ENCODE assay signal across 14 mouse cellular contexts in the genomic region with DNA sequence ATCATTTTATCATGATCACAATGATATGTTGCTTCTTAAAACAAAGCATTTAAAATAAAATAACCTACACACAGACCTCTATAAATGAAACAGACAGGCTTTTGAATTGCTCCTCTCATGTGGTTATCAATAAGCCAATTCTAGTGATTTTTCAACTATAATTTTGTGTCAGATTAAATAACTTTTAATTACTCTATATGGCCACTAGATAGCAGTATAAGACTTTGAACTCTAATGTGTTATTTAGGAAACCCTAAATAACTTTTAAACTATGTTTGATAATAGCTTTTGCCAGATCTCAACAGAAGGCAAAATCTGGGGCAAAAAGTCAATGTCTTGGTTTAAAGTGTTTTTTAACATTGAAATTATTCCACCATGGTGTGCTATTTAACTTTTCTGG.
DNase-seq lines count a peak whose midpoint lies in the region; ATAC-seq and TF ChIP-seq lines count a peak whose summit lies in the region.
"Had no signal": no experiment of that assay in that cellular context is flagged by ENCODE, and none has a peak within 500 bp of the region (broad histone marks: within the 10 kb centered on the region; RNA-seq: fewer than 3 reads in every experiment).

No protein-coding gene starts in this region.

- no peaks in the 10 kb centered on the region for H3K36me3 ChIP-seq in kidney, postnatal 0 days (ENCODE audit: insufficient read depth, low read length)
- H3K36me3 ChIP-seq in heart, embryonic 12.5 days = no peaks in the 10 kb centered on the region
- H3K36me3 ChIP-seq: hindbrain, embryonic 12.5 days; limb, embryonic 12.5 days; midbrain, embryonic 12.5 days; neural tube, embryonic 12.5 days had no signal

- H3K4me3 ChIP-seq in kidney, postnatal 0 days (replicated peaks; ENCODE audit: low read depth, low read length) = no peak overlapping the region
- H3K4me3 ChIP-seq in heart, embryonic 12.5 days = no peak overlapping the region
- H3K4me3 ChIP-seq: erythroblast, embryonic 14.5 days; hindbrain, embryonic 12.5 days; limb, embryonic 12.5 days; midbrain, embryonic 12.5 days; neural tube, embryonic 12.5 days had no signal

- TF ChIP-seq CTCF in kidney, postnatal 0 days (IDR thresholded peaks at IDR 0.05; ENCODE audit: low read depth) = peak; percentile 59

- H3K4me1 ChIP-seq in kidney, postnatal 0 days (replicated peaks; ENCODE audit: insufficient read depth, low read length) = no peaks in the 10 kb centered on the region
- H3K4me1 ChIP-seq in heart, embryonic 12.5 days (replicated peaks) = no peaks in the 10 kb centered on the region
- H3K4me1 ChIP-seq: hindbrain, embryonic 12.5 days; limb, embryonic 12.5 days; midbrain, embryonic 12.5 days; neural tube, embryonic 12.5 days had no signal

- ATAC-seq in kidney, postnatal 0 days (replicated peaks; ENCODE audit: low FRiP score, low read depth) = no peak
- no peak for ATAC-seq in heart, embryonic 12.5 days (ENCODE audit: insufficient number of reproducible peaks, low FRiP score)

- H3K27ac ChIP-seq in kidney, postnatal 0 days = no peak overlapping the region
- H3K27ac ChIP-seq in heart, embryonic 12.5 days (ENCODE audit: poor library complexity, severe bottlenecking) = no peak overlapping the region
- H3K27ac ChIP-seq: hindbrain, embryonic 12.5 days; limb, embryonic 12.5 days; midbrain, embryonic 12.5 days; neural tube, embryonic 12.5 days had no signal

- H3K27me3 ChIP-seq in kidney, postnatal 0 days (ENCODE audit: insufficient read depth, low read length) = no peaks in the 10 kb centered on the region
- no peaks in the 10 kb centered on the region for H3K27me3 ChIP-seq in heart, embryonic 12.5 days (replicated peaks)
- H3K27me3 ChIP-seq: hindbrain, embryonic 12.5 days; limb, embryonic 12.5 days; midbrain, embryonic 12.5 days; neural tube, embryonic 12.5 days had no signal

- no peaks in the 10 kb centered on the region for H3K9me3 ChIP-seq in kidney, postnatal 0 days (replicated peaks; ENCODE audit: low read length)
- H3K9me3 ChIP-seq in heart, embryonic 12.5 days (replicated peaks) = no peaks in the 10 kb centered on the region
- H3K9me3 ChIP-seq: hindbrain, embryonic 12.5 days; limb, embryonic 12.5 days; midbrain, embryonic 12.5 days; neural tube, embryonic 12.5 days had no signal

- DNase-seq in cerebellum, adult 9-10 months = peak; percentile 4
- DNase-seq in cerebellum, postnatal 25 days = no peak
- DNase-seq in kidney, postnatal 0 days (ENCODE audit: low spot score) = peak; percentile 79
- no peak for DNase-seq in kidney, adult 9 months
- DNase-seq in A20 (ENCODE audit: low read depth, low spot score) (peak; percentile 4), adipocyte (ENCODE audit: low spot score) (peak; percentile 7)
- no peak for DNase-seq in thymus, postnatal 14 days
- DNase-seq: adrenal gland, adult 8-10 months had no signal

- H3K4me2 ChIP-seq in kidney, postnatal 0 days (ENCODE audit: low read length) = no peak overlapping the region
- H3K4me2 ChIP-seq in heart, embryonic 12.5 days = no peak overlapping the region
- H3K4me2 ChIP-seq: hindbrain, embryonic 12.5 days; limb, embryonic 12.5 days; midbrain, embryonic 12.5 days; neural tube, embryonic 12.5 days had no signal

- H3K9ac ChIP-seq in kidney, postnatal 0 days (ENCODE audit: low read depth, low read length) = no peak overlapping the region
- no peak overlapping the region for H3K9ac ChIP-seq in heart, embryonic 12.5 days
- H3K9ac ChIP-seq: hindbrain, embryonic 12.5 days; limb, embryonic 12.5 days; midbrain, embryonic 12.5 days; neural tube, embryonic 12.5 days had no signal

Comparison
In these comparisons a context has a peak if more than half of its experiments do, and no peak if none do; other contexts are left out.
1. DNase-seq: peak in cerebellum, adult 9-10 months (single experiment), kidney, postnatal 0 days (single experiment), A20 (single experiment) and adipocyte (single experiment); none in cerebellum, postnatal 25 days (0 of 2), kidney, adult 9 months (single experiment) and thymus, postnatal 14 days (single experiment).